Mouse (Mus musculus) G1E (cell line): ENCODE data around the gene Eif3a. TPM values are rescaled to one million over a fixed set of nuclear protein-coding genes. Genes with fewer than 3 reads are reported as not detected.
A peak's percentile ranks its signal among the peaks of the same experiment; 100 is the strongest.

Experiments
- ATAC-seq: 2 replicates; pipeline ENCODE4 v1.8.0; 2016; ENCODE audit warnings: mild to moderate bottlenecking; ENCODE audit not compliant: insufficient number of reproducible peaks, poor library complexity, low FRiP score, severe bottlenecking; ENCODE audit errors: extremely low read depth
- DNase-seq: peaks from one replicate; pipeline ENCODE4 v3.0.0; 2012; ENCODE audit warnings: low spot score
- H3K27me3 ChIP-seq: 2 replicates; pipeline ENCODE4 v1.6.1; 2012; ENCODE audit warnings: mild to moderate bottlenecking, low read length, inconsistent platforms; ENCODE audit not compliant: insufficient read depth
- H3K36me3 ChIP-seq: replicated peaks from 2 replicates; pipeline ENCODE3; 2012; ENCODE audit warnings: mild to moderate bottlenecking, inconsistent platforms
- H3K4me1 ChIP-seq: 2 replicates; pipeline ENCODE4 v1.6.1; 2012; ENCODE audit warnings: low read depth, low read length, inconsistent platforms, mixed read lengths; ENCODE audit not compliant: insufficient read depth
- H3K4me3 ChIP-seq: 2 replicates; pipeline ENCODE4 v1.5.1; 2012; ENCODE audit warnings: low read depth, mild to moderate bottlenecking, inconsistent platforms, low read length, moderate library complexity, mixed read lengths
- H3K9me3 ChIP-seq: replicated peaks from 2 replicates; pipeline ENCODE4 v1.6.1; 2012; ENCODE audit warnings: inconsistent platforms
- CTCF ChIP-seq: IDR thresholded peaks from 2 replicates; pipeline ENCODE4 v1.5.1; 2012; ENCODE audit warnings: low read depth, low read length, inconsistent platforms, mixed read lengths
- GATA1 ChIP-seq: IDR thresholded peaks from 2 replicates; pipeline ENCODE4 v1.6.1; 2012; ENCODE audit warnings: borderline replicate concordance, low read length, inconsistent platforms, mixed read lengths
- GATA2 ChIP-seq: IDR thresholded peaks from 2 replicates; pipeline ENCODE4 v1.6.1; 2012; ENCODE audit warnings: low read depth, low read length, inconsistent platforms, borderline replicate concordance
- POLR2AphosphoS5 ChIP-seq: IDR thresholded peaks from 2 replicates; pipeline ENCODE4 v1.6.1; 2012; ENCODE audit warnings: low read depth, low read length, inconsistent platforms; ENCODE audit not compliant: insufficient replicate concordance
- TAL1 ChIP-seq: conservative IDR thresholded peaks from 2 replicates; pipeline ENCODE4 v1.6.1; 2012; ENCODE audit warnings: low read depth, low read length, inconsistent platforms, mixed read lengths
- polyA plus RNA-seq: library from polyadenylated mRNA; stranded (reverse); fragments of >175 nt; gene quantifications from 2 replicates; pipeline ENCODE4 v1.2.3, GENCODE M21; 2012
- total RNA-seq, 2 experiments: library from RNA; stranded (forward) in 1 of 2; stranded (reverse) in 1 of 2; fragments of 200-1000 nt in 1 of 2; fragments of >200 nt in 1 of 2; fragmentation: Nextera tagmentation in 1 of 2; gene quantifications; 2 replicates each; pipeline ENCODE4 v1.2.3; 2014 to 2017

The Eif3a gene
- total RNA-seq (2014; fragmentation: Nextera tagmentation) (415 and 493 TPM in 2 replicates), total RNA-seq (2017) (261 and 323 TPM in 2 replicates), polyA plus RNA-seq (101 and 135 TPM in 2 replicates)

GRCm38 (mm10) chr19:60790551-60791161, at the start of gene Eif3a:
Gene Eif3a, minus strand, starts transcription at chr19:60790658.
- TF ChIP-seq POLR2AphosphoS5 (no peak; the same call in 1 of the 2 replicates), CTCF (no peak), TAL1 (no peak), GATA1 (no peak)
- no peaks in the 10 kb centered on the region for H3K9me3 ChIP-seq
- peaks cover 15% of the 10 kb centered on the region for H3K36me3 ChIP-seq
- peaks cover 31% of the 10 kb centered on the region for H3K4me1 ChIP-seq
- ATAC-seq (peak; percentile 59), DNase-seq (peak; percentile 79)
- H3K4me3 ChIP-seq: peak within 1 kb of the TSS; percentile 77
- no peaks in the 10 kb centered on the region for H3K27me3 ChIP-seq

- H3K4me1 ChIP-seq: 0 out of 2 replicates have a peak, but pooled peaks cover 3% of the 10 kb centered on the region
- TF ChIP-seq TAL1: no peak
- TF ChIP-seq GATA1: no peak
- no peak for TF ChIP-seq POLR2AphosphoS5
- TF ChIP-seq GATA2: no peak
- peak; percentile 53; the same call in 1 of the 2 replicates for TF ChIP-seq CTCF
- ATAC-seq: peak; percentile 63; the same call in 1 of the 2 replicates
- H3K36me3 ChIP-seq: peaks cover 73% of the 10 kb centered on the region
- no peaks in the 10 kb centered on the region for H3K27me3 ChIP-seq
- H3K9me3 ChIP-seq: no peaks in the 10 kb centered on the region
- H3K4me3 ChIP-seq: no peak overlapping the region
- peak; percentile 15 for DNase-seq
Observed at GRCm38 (mm10) chr19:60837747-60838146, 47.3 kb upstream of the Eif3a start.

GRCm38 (mm10) chr19:60818677-60819076, 28.2 kb upstream of the Eif3a start:
- peaks cover 66% of the 10 kb centered on the region for H3K36me3 ChIP-seq
- no peaks in the 10 kb centered on the region for H3K27me3 ChIP-seq
- TF ChIP-seq POLR2AphosphoS5: no peak
- no peak for TF ChIP-seq GATA1
- TF ChIP-seq TAL1: no peak
- TF ChIP-seq GATA2: no peak
- no peak for TF ChIP-seq CTCF
- no peak for DNase-seq
- no peaks in the 10 kb centered on the region for H3K9me3 ChIP-seq
- peak; percentile 60 for ATAC-seq
- 0 out of 2 replicates have a peak, but pooled peaks cover 2% of the 10 kb centered on the region for H3K4me1 ChIP-seq
- no peak overlapping the region for H3K4me3 ChIP-seq

- H3K9me3 ChIP-seq: no peaks in the 10 kb centered on the region
- no peaks in the 10 kb centered on the region for H3K27me3 ChIP-seq
- H3K36me3 ChIP-seq: peaks cover 28% of the 10 kb centered on the region
- no peak for DNase-seq
- ATAC-seq: no peak
- no peak overlapping the region for H3K4me3 ChIP-seq
- TF ChIP-seq GATA2 (no peak), CTCF (no peak), TAL1 (no peak), GATA1 (no peak), POLR2AphosphoS5 (no peak)
- H3K4me1 ChIP-seq: peaks cover 18% of the 10 kb centered on the region
Observed at GRCm38 (mm10) chr19:60813133-60813532, 22.7 kb upstream of the Eif3a start.

- ATAC-seq (no peak), DNase-seq (no peak)
Observed at GRCm38 (mm10) chr19:60812036-60812389, 21.6 kb upstream of the Eif3a start.

More at GRCm38 (mm10) chr19:60812036-60812389, 21.6 kb upstream of the Eif3a start:
- H3K4me3 ChIP-seq: peak overlapping the region; percentile 80
- TF ChIP-seq GATA1 (no peak), POLR2AphosphoS5 (no peak), GATA2 (no peak), CTCF (no peak), TAL1 (no peak)
- H3K4me1 ChIP-seq: peaks cover 18% of the 10 kb centered on the region
- H3K9me3 ChIP-seq: no peaks in the 10 kb centered on the region
- no peaks in the 10 kb centered on the region for H3K27me3 ChIP-seq
- peaks cover 23% of the 10 kb centered on the region for H3K36me3 ChIP-seq
